Mouse (Mus musculus): ENCODE measurements around the gene Oaz2.

- TF ChIP-seq GATA1 (IDR thresholded peaks at IDR 0.05; ENCODE audit: borderline replicate concordance, low read length) (no peak), FLI1 (IDR thresholded peaks at IDR 0.05; ENCODE audit: low read length) (no peak)
Measured at GRCm38 (mm10) chr9:65697992-65698391, 30.2 kb downstream of the Oaz2 start.

Measured in megakaryocyte, embryonic 14.5 days (primary cell).